Mouse (Mus musculus) CH12.LX (cell line): ENCODE measurements at regions not wholly inside any gene's neighbourhood (a gene's known extent, or its start where the extent isn't known, plus 50 kb on each side); places are given as distances from the start of the nearest gene placed in this dataset.

Experiments used
- DNase-seq: peaks from one replicate; pipeline ENCODE4 v3.0.0-alpha.2; 2013; ENCODE audit errors: extremely low read depth
- H3K27ac ChIP-seq: 2 replicates; pipeline ENCODE4 v1.5.1; 2012; ENCODE audit warnings: low read depth, mild to moderate bottlenecking, control low read depth, moderate library complexity; ENCODE audit not compliant: insufficient read depth
- H3K27me3 ChIP-seq: replicated peaks from 2 replicates; pipeline ENCODE3; 2012; ENCODE audit warnings: inconsistent platforms
- H3K36me3 ChIP-seq, 2 experiments: replicated peaks in 1 of 2; 2 replicates each; pipeline versions ENCODE3 to v1.6.1; 2012; ENCODE audit warnings: inconsistent platforms in 1 of 2, low read length in 1 of 2, mild to moderate bottlenecking in 1 of 2, mixed read lengths in 1 of 2, moderate library complexity in 1 of 2; ENCODE audit not compliant: control insufficient read depth in 1 of 2, insufficient read depth in 1 of 2
- H3K4me1 ChIP-seq, 2 experiments: 2 replicates each; pipeline ENCODE4 v1.6.1; 2012; ENCODE audit warnings: inconsistent platforms in 1 of 2, moderate library complexity in 1 of 2; ENCODE audit not compliant: insufficient read depth in 2 of 2, control insufficient read depth in 1 of 2
- H3K4me2 ChIP-seq: 2 replicates; pipeline ENCODE4 v1.6.1; 2012; ENCODE audit warnings: low read depth, mild to moderate bottlenecking, control low read depth; ENCODE audit not compliant: poor library complexity, insufficient read depth, severe bottlenecking
- H3K4me3 ChIP-seq, 3 experiments: fragments of 150-350 bp in 1 of 3; sonication (generic) in 1 of 3; replicated peaks in 1 of 3; 2 replicates each; pipeline versions ENCODE3 to v1.5.1; 2011 to 2012; ENCODE audit warnings: low read depth in 2 of 3, low read length in 2 of 3, mild to moderate bottlenecking in 2 of 3, moderate library complexity in 2 of 3, control low read depth in 1 of 3, improper control_type of control experiment in 1 of 3, inconsistent platforms in 1 of 3, mixed read lengths in 1 of 3; ENCODE audit not compliant: poor library complexity in 1 of 3
- H3K79me2 ChIP-seq: replicated peaks from 2 replicates; pipeline ENCODE4 v1.6.1; 2012; ENCODE audit warnings: mild to moderate bottlenecking, moderate library complexity; ENCODE audit not compliant: control insufficient read depth, poor library complexity, insufficient read depth, severe bottlenecking; ENCODE audit errors: extremely low read depth
- H3K9ac ChIP-seq: 2 replicates; pipeline ENCODE4 v1.6.1; 2012; ENCODE audit warnings: low read depth, mild to moderate bottlenecking, control low read depth, moderate library complexity; ENCODE audit not compliant: insufficient read depth
- H3K9me3 ChIP-seq: replicated peaks from 2 replicates; pipeline ENCODE3; 2012; ENCODE audit warnings: low read length, inconsistent platforms, mixed read lengths
- E2F4 ChIP-seq: IDR thresholded peaks from 2 replicates; pipeline ENCODE4 v1.6.1; 2011; ENCODE audit warnings: low read depth, low read length, improper control_type of control experiment; ENCODE audit not compliant: insufficient replicate concordance
- EP300 ChIP-seq: IDR thresholded peaks from 2 replicates; pipeline ENCODE4 v1.6.1; 2011; ENCODE audit warnings: low read length, improper control_type of control experiment
- ETS1 ChIP-seq: conservative IDR thresholded peaks from 2 replicates; pipeline ENCODE4 v1.6.1; 2012; ENCODE audit warnings: low read depth, mild to moderate bottlenecking, inconsistent platforms, low read length, improper control_type of control experiment, moderate library complexity
- GABPA ChIP-seq: IDR thresholded peaks from 2 replicates; pipeline ENCODE4 v1.6.1; 2012; ENCODE audit warnings: low read depth, low read length, improper control_type of control experiment, inconsistent platforms; ENCODE audit not compliant: insufficient replicate concordance
- HCFC1 ChIP-seq: IDR thresholded peaks from 2 replicates; pipeline ENCODE4 v1.6.1; 2012; ENCODE audit warnings: low read depth, mild to moderate bottlenecking, inconsistent platforms, low read length, improper control_type of control experiment
- JUN ChIP-seq: IDR thresholded peaks from 2 replicates; pipeline ENCODE4 v1.6.1; 2011; ENCODE audit warnings: low read depth, mild to moderate bottlenecking, low read length, improper control_type of control experiment, moderate library complexity; ENCODE audit not compliant: insufficient read depth
- KAT2A ChIP-seq: IDR thresholded peaks from 2 replicates; pipeline ENCODE4 v1.6.1; 2012; ENCODE audit warnings: low read length, improper control_type of control experiment, inconsistent platforms; ENCODE audit not compliant: insufficient replicate concordance
- MAX ChIP-seq: IDR thresholded peaks from 2 replicates; pipeline ENCODE4 v1.6.1; 2011; ENCODE audit warnings: low read length, improper control_type of control experiment
- MAZ ChIP-seq: IDR thresholded peaks from 2 replicates; pipeline ENCODE4 v1.6.1; 2012; ENCODE audit warnings: low read depth, mild to moderate bottlenecking, inconsistent platforms, low read length, improper control_type of control experiment, moderate library complexity
- MEF2A ChIP-seq: IDR thresholded peaks from 2 replicates; pipeline ENCODE4 v1.6.1; 2014; ENCODE audit warnings: low read depth, mild to moderate bottlenecking, inconsistent platforms, low read length, improper control_type of control experiment, borderline replicate concordance
- NELFE ChIP-seq: IDR thresholded peaks from 2 replicates; pipeline ENCODE4 v1.6.1; 2011; ENCODE audit warnings: low read depth, low read length, improper control_type of control experiment
- PAX5 ChIP-seq: IDR thresholded peaks from 2 replicates; pipeline ENCODE4 v1.6.1; 2012; ENCODE audit warnings: low read length, inconsistent platforms, mixed read lengths
- RCOR1 ChIP-seq: conservative IDR thresholded peaks from 2 replicates; pipeline ENCODE4 v1.6.1; 2012; ENCODE audit warnings: low read depth, mild to moderate bottlenecking, inconsistent platforms, low read length, improper control_type of control experiment
- SIN3A ChIP-seq: IDR thresholded peaks from 2 replicates; pipeline ENCODE4 v1.6.1; 2012; ENCODE audit warnings: low read length, improper control_type of control experiment, inconsistent platforms
- SMC3 ChIP-seq: IDR thresholded peaks from 2 replicates; pipeline ENCODE4 v1.6.1; 2011; ENCODE audit warnings: low read depth, low read length, improper control_type of control experiment
- UBTF ChIP-seq: IDR thresholded peaks from 2 replicates; pipeline ENCODE4 v1.6.1; 2012; ENCODE audit warnings: low read depth, mild to moderate bottlenecking, inconsistent platforms, low read length, improper control_type of control experiment, moderate library complexity
- USF1 ChIP-seq: IDR thresholded peaks from 2 replicates; pipeline ENCODE4 v1.6.1; 2014; ENCODE audit warnings: low read depth, mild to moderate bottlenecking, inconsistent platforms, low read length, improper control_type of control experiment
- USF2 ChIP-seq: conservative IDR thresholded peaks from 2 replicates; pipeline ENCODE4 v1.6.1; 2011; ENCODE audit warnings: low read depth, low read length, improper control_type of control experiment
- ZC3H11A ChIP-seq: IDR thresholded peaks from 2 replicates; pipeline ENCODE4 v1.6.1; 2012; ENCODE audit warnings: low read depth, mild to moderate bottlenecking, inconsistent platforms, low read length, improper control_type of control experiment
- ZKSCAN1 ChIP-seq: IDR thresholded peaks from 2 replicates; pipeline ENCODE4 v1.6.1; 2012; ENCODE audit warnings: low read depth, inconsistent platforms, low read length, improper control_type of control experiment, borderline replicate concordance
- dilution Hi-C: fragments of 300-500 bp; cut with MboI; formaldehyde crosslinking; loops from 2 replicates; pipeline ENCODE4 v1.14.3; 2020; ENCODE audit warnings: low sequenced_read_pairs; ENCODE audit not compliant: extremely low pct_unique_long_range_greater_than_20kb, extremely low pct_ligation_motif_present
- in situ Hi-C: fragments of 300-500 bp; cut with MboI; formaldehyde crosslinking; loops from 3 replicates; pipeline ENCODE4 v1.14.3; 2019; ENCODE audit warnings: low sequenced_read_pairs, low pct_ligation_motif_present, low pct_unique_long_range_greater_than_20kb, mixed read lengths

- Histone ChIP-seq H3K9ac (no peak overlapping the region), H3K4me3 (no peak overlapping the region), H3K9me3 (no peaks in the 10 kb centered on the region), H3K27me3 (no peaks in the 10 kb centered on the region), H3K79me2 (no peaks in the 10 kb centered on the region), H3K4me2 (no peak overlapping the region), H3K27ac (no peak overlapping the region), H3K4me1 (no peaks in the 10 kb centered on the region), H3K36me3 (no peaks in the 10 kb centered on the region)
- in situ Hi-C loops, result no loop called here
- TF ChIP-seq USF2 (no peak), SMC3 (no peak), ETS1 (no peak), KAT2A (no peak), ZC3H11A (no peak), NELFE (no peak), MAX (no peak), MEF2A (no peak), ZKSCAN1 (no peak), GABPA (no peak), UBTF (no peak), PAX5 (no peak), SIN3A (no peak), JUN (no peak), E2F4 (no peak)
- DNase-seq, result no peak
- dilution Hi-C loops, result no loop called here
These were observed 416.0 kb upstream of the Nudt12 start for GRCm38 (mm10) chr17:59429189-59429588.

GRCm38 (mm10) chr17:59421489-59421888 lies 408.3 kb upstream of the Nudt12 start:
- H3K4me1 ChIP-seq, result no peaks in the 10 kb centered on the region
- no peaks in the 10 kb centered on the region for H3K9me3 ChIP-seq
- in situ Hi-C loops (no loop called here), dilution Hi-C loops (no loop called here)
- DNase-seq, result no peak
- H3K4me2 ChIP-seq, result no peak overlapping the region
- no peaks in the 10 kb centered on the region for H3K27me3 ChIP-seq
- no peak for TF ChIP-seq USF2
- no peak for TF ChIP-seq MAX
- no peak for TF ChIP-seq USF1
- TF ChIP-seq HCFC1, result no peak
- TF ChIP-seq EP300, result no peak
- TF ChIP-seq MAZ, result no peak
- TF ChIP-seq RCOR1, result no peak
- TF ChIP-seq ETS1, result no peak
- H3K9ac ChIP-seq, result no peak overlapping the region
- H3K4me3 ChIP-seq, result no peak overlapping the region
- H3K79me2 ChIP-seq, result no peaks in the 10 kb centered on the region
- H3K36me3 ChIP-seq, result no peaks in the 10 kb centered on the region
- H3K27ac ChIP-seq, result no peak overlapping the region
